Mouse (Mus musculus): ENCODE results near the gene Ptprr. TPM values are rescaled to one million over a fixed set of nuclear protein-coding genes. Genes with fewer than 3 reads are reported as not detected.
A peak's percentile ranks its signal among the peaks of the same experiment; 100 is the strongest.

Ptprr gene
- total and polyA plus RNA-seq, 2 experiments from 2014 or later, result 20.8 to 22.9 TPM

GRCm38 (mm10) chr10:116309460-116309859 is 291.4 kb downstream of the Ptprr start:
- no peak overlapping the region for H3K4me3 ChIP-seq (ENCODE audit: low read length)
- H3K27me3 ChIP-seq (ENCODE audit: insufficient read depth, low read length), result no peaks in the 10 kb centered on the region
- no peaks in the 10 kb centered on the region for H3K36me3 ChIP-seq (ENCODE audit: insufficient read depth, low read length)
- H3K27ac ChIP-seq, result no peak overlapping the region
- H3K9me3 ChIP-seq (ENCODE audit: low read length), result no peaks in the 10 kb centered on the region
- no peaks in the 10 kb centered on the region for H3K4me1 ChIP-seq (ENCODE audit: insufficient read depth, low read length)
- H3K9ac ChIP-seq (replicated peaks; ENCODE audit: low read length), result no peak overlapping the region
- 77% methylated on average over 2 of the region's 2 CpGs for WGBS
- no peak for TF ChIP-seq CTCF (IDR thresholded peaks at IDR 0.05; ENCODE audit: low read depth)
- no peak overlapping the region for H3K4me2 ChIP-seq (ENCODE audit: low read depth, low read length)
- DNase-seq (ENCODE audit: low spot score) (no peak), ATAC-seq (no peak)

- H3K4me3 ChIP-seq (ENCODE audit: low read length), result no peak overlapping the region
- TF ChIP-seq CTCF (IDR thresholded peaks at IDR 0.05; ENCODE audit: low read depth), result no peak
- H3K4me1 ChIP-seq (ENCODE audit: insufficient read depth, low read length), result no peaks in the 10 kb centered on the region
- H3K4me2 ChIP-seq (ENCODE audit: low read depth, low read length), result no peak overlapping the region
- no peaks in the 10 kb centered on the region for H3K27me3 ChIP-seq (ENCODE audit: insufficient read depth, low read length)
- ATAC-seq (no peak), DNase-seq (ENCODE audit: low spot score) (no peak)
- no peak overlapping the region for H3K27ac ChIP-seq
- H3K36me3 ChIP-seq (ENCODE audit: insufficient read depth, low read length), result no peaks in the 10 kb centered on the region
- H3K9ac ChIP-seq (replicated peaks; ENCODE audit: low read length), result no peak overlapping the region
- no peaks in the 10 kb centered on the region for H3K9me3 ChIP-seq (ENCODE audit: low read length)
- WGBS, result 52% methylated on average over 11 of the region's 11 CpGs
Observed at GRCm38 (mm10) chr10:116310516-116311210, 292.6 kb downstream of the Ptprr start.

GRCm38 (mm10) chr10:116319246-116319645 is 301.2 kb downstream of the Ptprr start:
- Histone ChIP-seq H3K27ac (no peak overlapping the region), H3K27me3 (ENCODE audit: insufficient read depth, low read length) (no peaks in the 10 kb centered on the region), H3K4me3 (ENCODE audit: low read length) (no peak overlapping the region), H3K4me2 (ENCODE audit: low read depth, low read length) (peak overlapping the region; percentile 25), H3K9me3 (ENCODE audit: low read length) (no peaks in the 10 kb centered on the region), H3K9ac (replicated peaks; ENCODE audit: low read length) (no peak overlapping the region), H3K4me1 (ENCODE audit: insufficient read depth, low read length) (no peaks in the 10 kb centered on the region), H3K36me3 (ENCODE audit: insufficient read depth, low read length) (no peaks in the 10 kb centered on the region)
- ATAC-seq, result peak; percentile 51; the same call in 1 of the 2 replicates
- DNase-seq (ENCODE audit: low spot score), result peak; percentile 94
- 21% methylated on average over 12 of the region's 12 CpGs for WGBS
- peak; percentile 94 for TF ChIP-seq CTCF (IDR thresholded peaks at IDR 0.05; ENCODE audit: low read depth)

Other genes starting within 250 kb of the Ptprr start
- 0.99 TPM in 1 of 2 replicates, not detected in the other for gene Tspan8, start 201.4 kb upstream of the Ptprr start, total RNA-seq (2014; rRNA removed)
- 2.6 and 3.4 TPM in 2 replicates for gene Tspan8, start 201.4 kb upstream of the Ptprr start, polyA plus RNA-seq (2015; fragmentation: Nextera tagmentation; extraction: Ambion mirVana)
- gene 4933416C03Rik, start 95.7 kb downstream of the Ptprr start, total RNA-seq (2014; rRNA removed), result not detected in 2 replicates
- 0.13 and 0.18 TPM in 2 replicates for gene 4933416C03Rik, start 95.7 kb downstream of the Ptprr start, polyA plus RNA-seq (2015; fragmentation: Nextera tagmentation; extraction: Ambion mirVana)

Measured in hindbrain, postnatal 0 days (tissue).